Mouse (Mus musculus) CH12.LX (cell line): ENCODE measurements around the gene Wnk2. TPM values are rescaled to one million over a fixed set of nuclear protein-coding genes. Genes with fewer than 3 reads are reported as not detected.
A peak's percentile ranks its signal among the peaks of the same experiment; 100 is the strongest.

Experiments used
- DNase-seq: peaks from one replicate; pipeline ENCODE4 v3.0.0-alpha.2; 2013; ENCODE audit errors: extremely low read depth
- H3K27ac ChIP-seq: 2 replicates; pipeline ENCODE4 v1.5.1; 2012; ENCODE audit warnings: low read depth, mild to moderate bottlenecking, control low read depth, moderate library complexity; ENCODE audit not compliant: insufficient read depth
- H3K27me3 ChIP-seq: replicated peaks from 2 replicates; pipeline ENCODE3; 2012; ENCODE audit warnings: inconsistent platforms
- H3K36me3 ChIP-seq, 2 experiments: replicated peaks in 1 of 2; 2 replicates each; pipeline versions ENCODE3 to v1.6.1; 2012; ENCODE audit warnings: inconsistent platforms in 1 of 2, low read length in 1 of 2, mild to moderate bottlenecking in 1 of 2, mixed read lengths in 1 of 2, moderate library complexity in 1 of 2; ENCODE audit not compliant: control insufficient read depth in 1 of 2, insufficient read depth in 1 of 2
- H3K4me1 ChIP-seq, 2 experiments: 2 replicates each; pipeline ENCODE4 v1.6.1; 2012; ENCODE audit warnings: inconsistent platforms in 1 of 2, moderate library complexity in 1 of 2; ENCODE audit not compliant: insufficient read depth in 2 of 2, control insufficient read depth in 1 of 2
- H3K4me2 ChIP-seq: 2 replicates; pipeline ENCODE4 v1.6.1; 2012; ENCODE audit warnings: low read depth, mild to moderate bottlenecking, control low read depth; ENCODE audit not compliant: poor library complexity, insufficient read depth, severe bottlenecking
- H3K4me3 ChIP-seq, 3 experiments: fragments of 150-350 bp in 1 of 3; sonication (generic) in 1 of 3; replicated peaks in 1 of 3; 2 replicates each; pipeline versions ENCODE3 to v1.5.1; 2011 to 2012; ENCODE audit warnings: low read depth in 2 of 3, low read length in 2 of 3, mild to moderate bottlenecking in 2 of 3, moderate library complexity in 2 of 3, control low read depth in 1 of 3, improper control_type of control experiment in 1 of 3, inconsistent platforms in 1 of 3, mixed read lengths in 1 of 3; ENCODE audit not compliant: poor library complexity in 1 of 3
- H3K79me2 ChIP-seq: replicated peaks from 2 replicates; pipeline ENCODE4 v1.6.1; 2012; ENCODE audit warnings: mild to moderate bottlenecking, moderate library complexity; ENCODE audit not compliant: control insufficient read depth, poor library complexity, insufficient read depth, severe bottlenecking; ENCODE audit errors: extremely low read depth
- H3K9ac ChIP-seq: 2 replicates; pipeline ENCODE4 v1.6.1; 2012; ENCODE audit warnings: low read depth, mild to moderate bottlenecking, control low read depth, moderate library complexity; ENCODE audit not compliant: insufficient read depth
- H3K9me3 ChIP-seq: replicated peaks from 2 replicates; pipeline ENCODE3; 2012; ENCODE audit warnings: low read length, inconsistent platforms, mixed read lengths
- CHD2 ChIP-seq: IDR thresholded peaks from 2 replicates; pipeline ENCODE4 v1.6.1; 2011; ENCODE audit warnings: low read length, improper control_type of control experiment
- CTCF ChIP-seq, 2 experiments: IDR thresholded peaks in 1 of 2; conservative IDR thresholded peaks in 1 of 2; 2 replicates each; pipeline ENCODE4 v1.5.1; 2011 to 2012; ENCODE audit warnings: low read depth in 2 of 2, low read length in 2 of 2, improper control_type of control experiment in 1 of 2, inconsistent platforms in 1 of 2, mild to moderate bottlenecking in 1 of 2, moderate library complexity in 1 of 2
- ETS1 ChIP-seq: conservative IDR thresholded peaks from 2 replicates; pipeline ENCODE4 v1.6.1; 2012; ENCODE audit warnings: low read depth, mild to moderate bottlenecking, inconsistent platforms, low read length, improper control_type of control experiment, moderate library complexity
- HCFC1 ChIP-seq: IDR thresholded peaks from 2 replicates; pipeline ENCODE4 v1.6.1; 2012; ENCODE audit warnings: low read depth, mild to moderate bottlenecking, inconsistent platforms, low read length, improper control_type of control experiment
- IRF4 ChIP-seq: IDR thresholded peaks from 2 replicates; pipeline ENCODE4 v1.6.1; 2014; ENCODE audit warnings: low read depth, mild to moderate bottlenecking, inconsistent platforms, low read length, improper control_type of control experiment
- JUND ChIP-seq: conservative IDR thresholded peaks from 2 replicates; pipeline ENCODE4 v1.6.1; 2011; ENCODE audit warnings: low read depth, low read length, improper control_type of control experiment
- KAT2A ChIP-seq: IDR thresholded peaks from 2 replicates; pipeline ENCODE4 v1.6.1; 2012; ENCODE audit warnings: low read length, improper control_type of control experiment, inconsistent platforms; ENCODE audit not compliant: insufficient replicate concordance
- MAFK ChIP-seq: IDR thresholded peaks from 2 replicates; pipeline ENCODE4 v1.6.1; 2011; ENCODE audit warnings: low read length, improper control_type of control experiment; ENCODE audit not compliant: insufficient replicate concordance
- MEF2A ChIP-seq: IDR thresholded peaks from 2 replicates; pipeline ENCODE4 v1.6.1; 2014; ENCODE audit warnings: low read depth, mild to moderate bottlenecking, inconsistent platforms, low read length, improper control_type of control experiment, borderline replicate concordance
- MXI1 ChIP-seq: IDR thresholded peaks from 2 replicates; pipeline ENCODE4 v1.6.1; 2011; ENCODE audit warnings: mild to moderate bottlenecking, low read depth, low read length, improper control_type of control experiment
- NELFE ChIP-seq: IDR thresholded peaks from 2 replicates; pipeline ENCODE4 v1.6.1; 2011; ENCODE audit warnings: low read depth, low read length, improper control_type of control experiment
- RAD21 ChIP-seq: IDR thresholded peaks from 2 replicates; pipeline ENCODE4 v1.6.1; 2011; ENCODE audit warnings: low read depth, mild to moderate bottlenecking, low read length, improper control_type of control experiment, moderate library complexity
- RCOR1 ChIP-seq: conservative IDR thresholded peaks from 2 replicates; pipeline ENCODE4 v1.6.1; 2012; ENCODE audit warnings: low read depth, mild to moderate bottlenecking, inconsistent platforms, low read length, improper control_type of control experiment
- SIN3A ChIP-seq: IDR thresholded peaks from 2 replicates; pipeline ENCODE4 v1.6.1; 2012; ENCODE audit warnings: low read length, improper control_type of control experiment, inconsistent platforms
- SMC3 ChIP-seq: IDR thresholded peaks from 2 replicates; pipeline ENCODE4 v1.6.1; 2011; ENCODE audit warnings: low read depth, low read length, improper control_type of control experiment
- USF2 ChIP-seq: conservative IDR thresholded peaks from 2 replicates; pipeline ENCODE4 v1.6.1; 2011; ENCODE audit warnings: low read depth, low read length, improper control_type of control experiment
- ZC3H11A ChIP-seq: IDR thresholded peaks from 2 replicates; pipeline ENCODE4 v1.6.1; 2012; ENCODE audit warnings: low read depth, mild to moderate bottlenecking, inconsistent platforms, low read length, improper control_type of control experiment
- ZKSCAN1 ChIP-seq: IDR thresholded peaks from 2 replicates; pipeline ENCODE4 v1.6.1; 2012; ENCODE audit warnings: low read depth, inconsistent platforms, low read length, improper control_type of control experiment, borderline replicate concordance
- ZMIZ1 ChIP-seq: IDR thresholded peaks from 2 replicates; pipeline ENCODE4 v1.6.1; 2012; ENCODE audit warnings: low read depth, mild to moderate bottlenecking, inconsistent platforms, low read length, improper control_type of control experiment
- ZNF384 ChIP-seq: IDR thresholded peaks from 2 replicates; pipeline ENCODE4 v1.6.1; 2012; ENCODE audit warnings: low read depth, low read length, improper control_type of control experiment, inconsistent platforms
- dilution Hi-C: fragments of 300-500 bp; cut with MboI; formaldehyde crosslinking; loops from 2 replicates; pipeline ENCODE4 v1.14.3; 2020; ENCODE audit warnings: low sequenced_read_pairs; ENCODE audit not compliant: extremely low pct_unique_long_range_greater_than_20kb, extremely low pct_ligation_motif_present
- in situ Hi-C: fragments of 300-500 bp; cut with MboI; formaldehyde crosslinking; loops from 3 replicates; pipeline ENCODE4 v1.14.3; 2019; ENCODE audit warnings: low sequenced_read_pairs, low pct_ligation_motif_present, low pct_unique_long_range_greater_than_20kb, mixed read lengths
- polyA plus RNA-seq: library from polyadenylated mRNA; unstranded; fragments of >175 nt; gene quantifications from 2 replicates; pipeline ENCODE4 v1.2.1, GENCODE M21; 2012; ENCODE audit warnings: low read depth; ENCODE audit not compliant: insufficient read length
- total RNA-seq, 2 experiments: library from RNA; depleted of rRNA; stranded (reverse); fragments of 300-350 nt in 1 of 2; fragments of >200 nt in 1 of 2; gene quantifications; 2 replicates each; pipeline ENCODE4 v1.2.3; 2012 to 2014

Wnk2 gene
- total and polyA plus RNA-seq, 3 experiments = 0.04 TPM; not detected in 2

- in situ Hi-C loops (loop anchor here (10.0 kb wide), 1 partner anchor 115 kb away; no protein-coding TSS in a partner anchor), dilution Hi-C loops (no loop called here)
- Histone ChIP-seq H3K27ac (no peak overlapping the region), H3K36me3 (no peaks in the 10 kb centered on the region), H3K4me1 (0 out of 4 replicates have a peak, but pooled peaks cover 0 to 9% of the 10 kb centered on the region in 2 experiments), H3K4me3 (no peak overlapping the region), H3K79me2 (no peaks in the 10 kb centered on the region), H3K4me2 (peak overlapping the region; percentile 30; the same call in 1 of the 2 replicates), H3K9me3 (no peaks in the 10 kb centered on the region), H3K9ac (no peak overlapping the region), H3K27me3 (peaks cover 2% of the 10 kb centered on the region)
- TF ChIP-seq CTCF (conservative IDR thresholded peaks at IDR 0.05 in 1 of 2, IDR thresholded peaks at IDR 0.05 in 1 of 2; ENCODE audit: low read depth in 2 of 2, low read length in 2 of 2) = peak; percentile 78 to 82
- no peak for TF ChIP-seq KAT2A
- TF ChIP-seq SIN3A = no peak
- peak; percentile 64 for TF ChIP-seq RAD21
- peak; percentile 62 for TF ChIP-seq SMC3
- TF ChIP-seq IRF4 = 0 out of 2 replicates have a peak, but pooled peaks have one; percentile 7
- peak; percentile 58 for DNase-seq
Observed at GRCm38 (mm10) chr13:49169448-49170207, 21.8 kb upstream of the Wnk2 start.

GRCm38 (mm10) chr13:49167081-49167480 is 19.3 kb upstream of the Wnk2 start:
- dilution Hi-C loops (no loop called here), in situ Hi-C loops (no loop called here)

More at GRCm38 (mm10) chr13:49167081-49167480, 19.3 kb upstream of the Wnk2 start:
- H3K79me2 ChIP-seq = no peaks in the 10 kb centered on the region
- TF ChIP-seq HCFC1 (no peak), MAFK (no peak), CTCF (conservative IDR thresholded peaks at IDR 0.05 in 1 of 2, IDR thresholded peaks at IDR 0.05 in 1 of 2; ENCODE audit: low read depth in 2 of 2, low read length in 2 of 2) (no peak), NELFE (no peak), RCOR1 (no peak), ZKSCAN1 (no peak), JUND (no peak), MEF2A (no peak), MXI1 (no peak), ETS1 (no peak), IRF4 (no peak), ZNF384 (no peak), KAT2A (no peak), CHD2 (no peak), ZC3H11A (no peak), ZMIZ1 (no peak), USF2 (no peak)
- H3K27ac ChIP-seq = no peak overlapping the region
- no peaks in the 10 kb centered on the region for H3K9me3 ChIP-seq
- H3K36me3 ChIP-seq = no peaks in the 10 kb centered on the region
- H3K27me3 ChIP-seq = peaks cover 6% of the 10 kb centered on the region
- DNase-seq = no peak
- H3K4me2 ChIP-seq = no peak overlapping the region
- no peak overlapping the region for H3K9ac ChIP-seq
- 0 out of 4 replicates have a peak, but pooled peaks cover 0 to 6% of the 10 kb centered on the region in 2 experiments for H3K4me1 ChIP-seq
- no peak overlapping the region for H3K4me3 ChIP-seq
